Comparison of ENCODE assay signal across 11 mouse cellular contexts in the genomic region with DNA sequence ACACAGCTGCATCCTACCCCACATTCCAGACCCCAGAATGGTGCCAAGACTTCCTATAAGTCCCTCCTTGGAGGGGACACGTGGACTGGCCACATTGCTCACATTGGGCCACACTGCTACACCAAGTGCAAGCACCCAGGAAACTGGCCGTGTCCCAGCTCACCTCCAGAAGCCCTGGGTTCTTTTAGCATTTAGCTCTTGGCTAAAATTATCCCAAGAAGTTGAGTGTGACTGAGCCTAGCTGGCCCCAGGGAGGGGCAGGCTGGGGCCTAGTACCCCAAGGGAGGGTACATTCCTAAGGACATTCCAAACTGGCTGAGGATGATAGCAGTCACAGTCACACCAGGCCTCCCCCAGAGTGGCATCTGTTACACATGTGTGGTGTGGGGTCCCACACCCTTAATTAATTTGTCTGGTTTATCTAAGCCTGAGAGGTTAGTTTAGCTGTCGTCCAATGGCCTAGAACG. TPM values are rescaled to one million over a fixed set of nuclear protein-coding genes. Genes with fewer than 3 reads are reported as not detected.
A peak's percentile ranks its signal among the peaks of the same experiment; 100 is the strongest.
DNase-seq lines count a peak whose midpoint lies in the region; ATAC-seq and TF ChIP-seq lines count a peak whose summit lies in the region.
"Had no signal": no experiment of that assay in that cellular context is flagged by ENCODE, and none has a peak within 500 bp of the region (broad histone marks: within the 10 kb centered on the region; RNA-seq: fewer than 3 reads in every experiment).

No protein-coding gene starts in this region.

- H3K9ac ChIP-seq in lung, embryonic 14.5 days: no peak overlapping the region; the same call in 1 of the 2 replicates
- no peak overlapping the region for H3K9ac ChIP-seq in stomach, embryonic 14.5 days (replicated peaks; ENCODE audit: low read depth, low read length)

- no peaks in the 10 kb centered on the region; the same call in 1 of the 2 replicates for H3K27me3 ChIP-seq in lung, embryonic 14.5 days (ENCODE audit: insufficient read depth, low read length)
- no peaks in the 10 kb centered on the region for H3K27me3 ChIP-seq in stomach, embryonic 14.5 days (ENCODE audit: control insufficient read depth, insufficient read depth, low read length)

- peak; percentile 43 for DNase-seq in embryo, embryonic 10.5 days (ENCODE audit: low spot score)
- no peak for DNase-seq in embryo, embryonic 9.5 days (ENCODE audit: extremely low spot score)
- DNase-seq in lung, embryonic 14.5 days: peak; percentile 28
- no peak for DNase-seq in lung, postnatal 14 days
- peak; percentile 48 to 69 for DNase-seq in kidney, postnatal 25 days
- DNase-seq in MN1 (ENCODE audit: low spot score): no peak
- no peak for DNase-seq in urinary bladder, adult 2 months (ENCODE audit: low spot score)
- DNase-seq: adrenal gland, postnatal 14 days; cerebellum, adult 18-20 months; heart, adult 18-20 months had no signal

- no peak for TF ChIP-seq CTCF in lung, embryonic 14.5 days (IDR thresholded peaks at IDR 0.05; ENCODE audit: low read depth)

- WGBS in lung, embryonic 14.5 days: 28% methylated on average over 4 of the region's 4 CpGs
- WGBS in stomach, embryonic 14.5 days: 38% methylated on average over 4 of the region's 4 CpGs

- ATAC-seq in lung, embryonic 14.5 days (ENCODE audit: insufficient read depth): peak; percentile 41
- ATAC-seq in stomach, embryonic 14.5 days (ENCODE audit: insufficient number of reproducible peaks, insufficient read depth, low FRiP score, low read depth): peak; percentile 44

- H3K4me3 ChIP-seq in lung, embryonic 14.5 days (ENCODE audit: low read depth, low read length): no peak overlapping the region
- H3K4me3 ChIP-seq in stomach, embryonic 14.5 days (ENCODE audit: low read depth, low read length): no peak overlapping the region

- H3K4me1 ChIP-seq in lung, embryonic 14.5 days (ENCODE audit: insufficient read depth): peaks cover 13% of the 10 kb centered on the region
- peaks cover 19% of the 10 kb centered on the region for H3K4me1 ChIP-seq in stomach, embryonic 14.5 days (ENCODE audit: control insufficient read depth, insufficient read depth, low read length)

- H3K4me2 ChIP-seq in lung, embryonic 14.5 days: no peak overlapping the region
- H3K4me2 ChIP-seq in stomach, embryonic 14.5 days (replicated peaks; ENCODE audit: low read depth, low read length): 0 out of 2 replicates have a peak overlapping the region, but pooled peaks have one; percentile 3

- no peaks in the 10 kb centered on the region for H3K9me3 ChIP-seq in lung, embryonic 14.5 days (ENCODE audit: low read depth, low read length)
- H3K9me3 ChIP-seq in stomach, embryonic 14.5 days (ENCODE audit: control insufficient read depth, low read depth, low read length): no peaks in the 10 kb centered on the region

- H3K27ac ChIP-seq in lung, embryonic 14.5 days (ENCODE audit: low read depth): peak overlapping the region; percentile 58; the same call in 1 of the 2 replicates
- H3K27ac ChIP-seq in stomach, embryonic 14.5 days (ENCODE audit: low read length): peak overlapping the region; percentile 74; the same call in 1 of the 2 replicates

- H3K36me3 ChIP-seq in lung, embryonic 14.5 days (ENCODE audit: insufficient read depth): no peaks in the 10 kb centered on the region
- no peaks in the 10 kb centered on the region for H3K36me3 ChIP-seq in stomach, embryonic 14.5 days (ENCODE audit: control insufficient read depth, insufficient read depth, low read length)

RNA-seq across cellular contexts. Expression of a gene that starts 7.7 kb away (rescaled TPM):
- polyA plus RNA-seq in lung, embryonic 14.5 days (2014; fragmentation: Nextera tagmentation; extraction: Ambion mirVana): 15.4 and 16.2 TPM in 2 replicates
- polyA plus RNA-seq in stomach, embryonic 14.5 days (2014; fragmentation: Nextera tagmentation; extraction: Ambion mirVana): 23.7 and 25.7 TPM in 2 replicates
- 10.9 and 11.4 TPM in 2 replicates for polyA plus RNA-seq in urinary bladder, adult 2 months (2012; rRNA removed)

RNA-seq across cellular contexts. Expression of a gene that starts 42.2 kb away (rescaled TPM):
- polyA plus RNA-seq in lung, embryonic 14.5 days (2014; fragmentation: Nextera tagmentation; extraction: Ambion mirVana): not detected in 2 replicates
- polyA plus RNA-seq in stomach, embryonic 14.5 days (2014; fragmentation: Nextera tagmentation; extraction: Ambion mirVana): not detected in 2 replicates
- not detected in 2 replicates for polyA plus RNA-seq in urinary bladder, adult 2 months (2012; rRNA removed)

Comparison
In these comparisons a context has a peak if more than half of its experiments do, and no peak if none do; other contexts are left out.
1. DNase-seq: peak in embryo, embryonic 10.5 days (single experiment), lung, embryonic 14.5 days (single experiment) and kidney, postnatal 25 days (2 of 2); none in embryo, embryonic 9.5 days (single experiment), lung, postnatal 14 days (single experiment), MN1 (single experiment) and urinary bladder, adult 2 months (single experiment).